Mouse (Mus musculus) lung, postnatal 0 days (tissue): ENCODE measurements around the gene Serpinf1.

Source experiments
- CTCF ChIP-seq: IDR thresholded peaks from 2 replicates; pipeline ENCODE4 v1.5.1; 2016; ENCODE audit warnings: antibody characterized with exemption, mild to moderate bottlenecking
- EP300 ChIP-seq: IDR thresholded peaks from 2 replicates; pipeline ENCODE4 v1.6.1; 2016; ENCODE audit warnings: antibody characterized with exemption, mild to moderate bottlenecking, control low read depth

GRCm38 (mm10) chr11:75420037-75420436 is 2.5 kb downstream of the Serpinf1 start:
- TF ChIP-seq CTCF (no peak), EP300 (no peak)
